Mouse (Mus musculus) A20 (cell line): ENCODE results near the gene Ltbp3.

Experiments used
- DNase-seq: peaks from one replicate; pipeline ENCODE4 v3.0.0-alpha.2; 2011; ENCODE audit warnings: low read depth, low spot score

Ltbp3 gene

GRCm38 (mm10) chr19:5740320-5741317 is at the start of gene Ltbp3:
Gene Ltbp3, plus strand, starts transcription at chr19:5740904.
- no peak for DNase-seq

- DNase-seq: no peak
Observed at GRCm38 (mm10) chr19:5691601-5692000, 49.1 kb upstream of the Ltbp3 start.

GRCm38 (mm10) chr19:5692086-5692912 is 48.4 kb upstream of the Ltbp3 start:
- DNase-seq: no peak

- no peak for DNase-seq
Observed at GRCm38 (mm10) chr19:5692913-5693396, 47.7 kb upstream of the Ltbp3 start.

GRCm38 (mm10) chr19:5693801-5694200 is 46.9 kb upstream of the Ltbp3 start:
- DNase-seq: no peak

GRCm38 (mm10) chr19:5695849-5696462 is 44.7 kb upstream of the Ltbp3 start:
- no peak for DNase-seq

GRCm38 (mm10) chr19:5704163-5704800 is 36.4 kb upstream of the Ltbp3 start, which contains the start of gene Kcnk7:
Gene Kcnk7, plus strand, starts transcription at chr19:5704367.
- DNase-seq: no peak

- DNase-seq: no peak
Observed at GRCm38 (mm10) chr19:5704801-5705571, 35.7 kb upstream of the Ltbp3 start.

GRCm38 (mm10) chr19:5710068-5710467 is 30.6 kb upstream of the Ltbp3 start:
- no peak for DNase-seq

GRCm38 (mm10) chr19:5710581-5710980 is 30.1 kb upstream of the Ltbp3 start:
- no peak for DNase-seq

GRCm38 (mm10) chr19:5711218-5711617 is 29.5 kb upstream of the Ltbp3 start:
- DNase-seq: peak; percentile 65

GRCm38 (mm10) chr19:5711907-5712460 is 28.7 kb upstream of the Ltbp3 start:
- DNase-seq: peak; percentile 44

GRCm38 (mm10) chr19:5713255-5713654 is 27.4 kb upstream of the Ltbp3 start:
- no peak for DNase-seq

GRCm38 (mm10) chr19:5713730-5714129 is 27.0 kb upstream of the Ltbp3 start:
- DNase-seq: peak; percentile 44

GRCm38 (mm10) chr19:5715793-5716688 is 24.7 kb upstream of the Ltbp3 start:
- no peak for DNase-seq

- DNase-seq: no peak
Observed at GRCm38 (mm10) chr19:5716955-5717354, 23.7 kb upstream of the Ltbp3 start.

- DNase-seq: no peak
Observed at GRCm38 (mm10) chr19:5721233-5721632, 19.5 kb upstream of the Ltbp3 start.

GRCm38 (mm10) chr19:5722848-5723425 is 17.8 kb upstream of the Ltbp3 start:
- no peak for DNase-seq
